Mouse (Mus musculus): ENCODE measurements around the gene Naga. TPM values are rescaled to one million over a fixed set of nuclear protein-coding genes. Genes with fewer than 3 reads are reported as not detected.

The Naga gene
- 36.5 and 40.8 TPM in 2 replicates for polyA plus RNA-seq (2016; fragmentation: Nextera tagmentation; extraction: Ambion mirVana)

DNA sequence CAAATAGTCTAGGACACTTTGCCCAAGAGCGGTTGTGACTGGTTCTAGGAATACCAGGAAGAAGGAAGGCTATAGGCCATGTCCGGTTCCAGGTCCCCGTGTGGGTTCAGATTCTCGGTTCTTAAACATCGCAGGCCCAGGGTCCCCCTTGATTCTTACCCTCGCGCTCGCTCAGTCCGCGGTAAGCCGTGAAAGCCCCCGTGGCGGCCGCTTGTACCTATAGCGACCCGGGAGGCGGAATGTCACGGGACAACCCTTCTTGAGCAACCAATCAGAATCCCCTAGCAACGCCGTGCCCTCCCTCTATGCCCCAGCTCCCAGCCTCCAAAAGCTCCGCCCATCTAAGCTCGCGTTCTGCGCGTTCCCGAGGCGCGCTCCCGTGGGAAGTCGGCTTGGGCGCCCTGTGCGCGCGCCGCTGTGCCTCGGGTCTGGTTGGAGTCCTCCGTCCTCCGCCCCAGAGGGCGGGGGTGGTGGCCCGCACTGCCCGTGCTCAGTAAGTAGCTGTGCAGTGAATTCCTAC is at the start of gene Naga, which contains the start of the genes Pheta2 and Smdt1:
Gene Naga, minus strand, starts transcription at position 333 of the 520 bp plus-strand sequence.
Gene Pheta2, plus strand, starts transcription at position 350 of the 520 bp plus-strand sequence.
Gene Smdt1, plus strand, starts transcription at position 367 of the 520 bp plus-strand sequence.
- peaks cover 63% of the 10 kb centered on the region for H3K4me1 ChIP-seq
- peak within 1 kb of the TSS; percentile 75 for H3K4me3 ChIP-seq
- peak within 1 kb of the TSS; percentile 94 for H3K4me2 ChIP-seq
- WGBS (ENCODE audit: insufficient replicate concordance) = under 1% methylated on average over 41 of the region's 41 CpGs
- no peaks in the 10 kb centered on the region for H3K9me3 ChIP-seq (replicated peaks)
- H3K27me3 ChIP-seq (replicated peaks) = no peaks in the 10 kb centered on the region
- H3K9ac ChIP-seq = peak within 1 kb of the TSS; percentile 96
- peak; percentile 82 for ATAC-seq
- peaks cover 44% of the 10 kb centered on the region for H3K36me3 ChIP-seq
- H3K27ac ChIP-seq = peak within 1 kb of the TSS; percentile 100

GRCm38 (mm10) chr15:82385729-82386128 is 47.0 kb upstream of the Naga start:
- H3K27ac ChIP-seq = peak overlapping the region; percentile 14; the same call in 1 of the 2 replicates
- 68% methylated on average over 2 of the region's 2 CpGs for WGBS (ENCODE audit: insufficient replicate concordance)
- no peak overlapping the region for H3K4me2 ChIP-seq

GRCm38 (mm10) chr15:82382441-82382840 is 43.7 kb upstream of the Naga start:
- no peak for ATAC-seq
- no peaks in the 10 kb centered on the region for H3K36me3 ChIP-seq
- no peak overlapping the region for H3K9ac ChIP-seq
- peaks cover 7% of the 10 kb centered on the region; the same call in 1 of the 2 replicates for H3K27me3 ChIP-seq (replicated peaks)
- 59% methylated on average over 2 of the region's 2 CpGs for WGBS (ENCODE audit: insufficient replicate concordance)
- peaks cover 23% of the 10 kb centered on the region; the same call in 1 of the 2 replicates for H3K4me1 ChIP-seq
- no peak overlapping the region for H3K4me3 ChIP-seq
- no peak overlapping the region for H3K4me2 ChIP-seq
- H3K27ac ChIP-seq = no peak overlapping the region
- no peaks in the 10 kb centered on the region for H3K9me3 ChIP-seq (replicated peaks)

More at GRCm38 (mm10) chr15:82385729-82386128, 47.0 kb upstream of the Naga start:
- ATAC-seq = no peak
- no peak overlapping the region for H3K4me3 ChIP-seq
- H3K27me3 ChIP-seq (replicated peaks) = no peaks in the 10 kb centered on the region
- no peaks in the 10 kb centered on the region for H3K9me3 ChIP-seq (replicated peaks)
- no peaks in the 10 kb centered on the region for H3K36me3 ChIP-seq
- H3K4me1 ChIP-seq = peaks cover 2% of the 10 kb centered on the region; the same call in 1 of the 2 replicates
- no peak overlapping the region for H3K9ac ChIP-seq

- 37% methylated on average over 7 of the region's 7 CpGs for WGBS (ENCODE audit: insufficient replicate concordance)
- H3K9me3 ChIP-seq (replicated peaks) = no peaks in the 10 kb centered on the region
- H3K4me3 ChIP-seq = peak overlapping the region; percentile 56
- no peak overlapping the region; the same call in 1 of the 2 replicates for H3K27ac ChIP-seq
- H3K9ac ChIP-seq = peak overlapping the region; percentile 62; the same call in 1 of the 2 replicates
- H3K4me2 ChIP-seq = peak overlapping the region; percentile 75
- no peak for ATAC-seq
- H3K36me3 ChIP-seq = no peaks in the 10 kb centered on the region
- peaks cover 7% of the 10 kb centered on the region; the same call in 1 of the 2 replicates for H3K27me3 ChIP-seq (replicated peaks)
- peaks cover 23% of the 10 kb centered on the region; the same call in 1 of the 2 replicates for H3K4me1 ChIP-seq
Measured at GRCm38 (mm10) chr15:82380714-82381062, 42.0 kb upstream of the Naga start.

DNA sequence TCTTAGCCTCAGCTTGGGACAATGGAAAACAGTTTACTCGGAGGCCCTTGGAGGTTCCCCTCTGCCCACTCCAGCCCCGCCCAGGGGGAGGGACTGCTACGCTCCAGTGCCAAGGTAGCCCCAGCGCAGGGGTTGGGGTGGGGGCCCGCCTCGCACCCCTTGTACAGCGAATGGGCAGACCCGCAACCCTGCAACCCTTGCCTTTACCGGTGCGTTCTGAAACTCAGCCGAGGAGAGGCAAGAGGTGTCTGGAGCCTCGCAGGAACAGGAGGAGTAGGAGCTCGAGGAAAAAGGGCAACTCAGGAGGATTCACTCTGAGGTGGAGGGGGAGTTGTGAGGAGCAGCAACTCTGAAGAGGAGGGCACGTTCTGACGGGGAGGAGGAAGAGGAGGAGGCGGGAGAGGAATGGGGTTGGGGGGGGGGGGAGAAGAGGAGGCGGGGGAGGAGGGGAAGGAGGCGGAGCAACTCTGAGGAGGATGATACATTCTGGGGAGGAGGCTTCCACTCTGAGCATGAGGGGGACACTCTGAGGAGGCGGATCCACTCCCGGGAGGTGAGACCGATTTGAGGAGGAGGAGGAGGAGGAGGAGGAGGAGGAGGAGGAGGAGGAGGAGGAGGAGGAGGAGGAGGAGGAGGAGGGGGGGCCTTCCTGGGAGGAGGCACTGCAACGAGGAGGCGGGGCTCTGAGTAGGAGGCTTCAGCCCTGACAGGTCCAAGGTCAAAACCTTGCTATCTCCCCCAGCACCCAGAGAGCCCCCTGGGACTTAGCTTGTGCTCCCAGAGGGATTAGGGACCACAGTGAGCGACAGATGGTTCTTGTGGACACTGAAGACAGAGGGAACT is 41.4 kb upstream of the Naga start, which contains the start of gene Cyp2d22:
Gene Cyp2d22, minus strand, starts transcription at position 390 of the 843 bp plus-strand sequence.
- ATAC-seq = peak; percentile 73
- H3K9ac ChIP-seq = peak within 1 kb of the TSS; percentile 62
- peaks cover 7% of the 10 kb centered on the region; the same call in 1 of the 2 replicates for H3K27me3 ChIP-seq (replicated peaks)
- no peaks in the 10 kb centered on the region for H3K36me3 ChIP-seq
- H3K4me3 ChIP-seq = peak within 1 kb of the TSS; percentile 56
- H3K9me3 ChIP-seq (replicated peaks) = no peaks in the 10 kb centered on the region
- 2% methylated on average over 22 of the region's 24 CpGs for WGBS (ENCODE audit: insufficient replicate concordance)
- peaks cover 23% of the 10 kb centered on the region; the same call in 1 of the 2 replicates for H3K4me1 ChIP-seq
- H3K4me2 ChIP-seq = peak within 1 kb of the TSS; percentile 75
- H3K27ac ChIP-seq = peak within 1 kb of the TSS; percentile 76

GRCm38 (mm10) chr15:82379511-82379870 is 40.8 kb upstream of the Naga start:
- Histone ChIP-seq H3K4me1 (peaks cover 23% of the 10 kb centered on the region; the same call in 1 of the 2 replicates), H3K27ac (peak overlapping the region; percentile 76), H3K9me3 (replicated peaks) (no peaks in the 10 kb centered on the region), H3K27me3 (replicated peaks) (peaks cover 7% of the 10 kb centered on the region; the same call in 1 of the 2 replicates), H3K4me2 (peak overlapping the region; percentile 75), H3K9ac (peak overlapping the region; percentile 62), H3K36me3 (no peaks in the 10 kb centered on the region), H3K4me3 (peak overlapping the region; percentile 56)
- WGBS (ENCODE audit: insufficient replicate concordance) = 10% methylated on average over 7 of the region's 7 CpGs
- ATAC-seq = peak; percentile 76

DNA sequence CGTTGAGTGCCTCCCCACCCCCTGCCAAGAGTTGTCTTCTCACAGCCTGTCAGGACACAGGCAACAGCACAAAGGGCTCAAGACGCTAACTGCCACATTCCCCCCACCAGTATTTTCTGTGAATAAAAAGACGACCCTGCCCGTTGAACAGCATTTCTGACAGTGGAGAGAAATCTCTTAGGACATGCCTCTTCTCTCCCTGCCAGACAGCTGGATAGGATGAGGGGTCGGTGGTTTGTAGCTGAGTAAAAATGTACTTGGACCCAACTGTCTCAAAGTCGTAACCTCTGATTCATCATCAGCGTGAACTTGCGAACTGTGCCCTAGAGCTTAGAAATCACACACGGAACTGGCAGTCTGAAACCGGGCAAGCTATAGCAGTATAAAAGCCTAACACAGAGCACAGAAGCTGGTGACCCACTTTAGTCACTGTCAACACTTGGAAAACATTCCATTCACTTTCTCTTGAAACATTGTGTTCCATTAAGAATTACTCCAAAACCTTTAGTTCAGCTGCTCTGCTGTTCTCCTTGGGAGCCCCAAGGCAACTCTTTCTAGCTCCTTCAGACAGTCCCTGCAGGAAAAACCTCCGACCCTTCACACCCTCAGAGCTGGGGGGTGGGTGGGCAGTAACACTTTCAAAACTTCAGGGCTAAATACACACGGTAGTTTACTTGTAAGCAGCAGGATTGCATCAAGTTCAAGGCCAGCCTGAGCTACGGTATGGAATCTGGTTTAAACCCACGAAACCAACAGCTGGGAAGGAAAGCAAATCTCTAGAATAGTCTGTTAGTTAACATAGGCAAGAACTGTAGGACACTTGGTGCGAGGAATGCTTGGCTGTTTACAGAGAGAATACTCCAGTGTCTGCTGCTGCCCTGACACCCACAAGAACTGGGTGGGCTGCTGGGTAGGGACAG is 39.8 kb upstream of the Naga start:
- peak overlapping the region; percentile 76 for H3K27ac ChIP-seq

DNA sequence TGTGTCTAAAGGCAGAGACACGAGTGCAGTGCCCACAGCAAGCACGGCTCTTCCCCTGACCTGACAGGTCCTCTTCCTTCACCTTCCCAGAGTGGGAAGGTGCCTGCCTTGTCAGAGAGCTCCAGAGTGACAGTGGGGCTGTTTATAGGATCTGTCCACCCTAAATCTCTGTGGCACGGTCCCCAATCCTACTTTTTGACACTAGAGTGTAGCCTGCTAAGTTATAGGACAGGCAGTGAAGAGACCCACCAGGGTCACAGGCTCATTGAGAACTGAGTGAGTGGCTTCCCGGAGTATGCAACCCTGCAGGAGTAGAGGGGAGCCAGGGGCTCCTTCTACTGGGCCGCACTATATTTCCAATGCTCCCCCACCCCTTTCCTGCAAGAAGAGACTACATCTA is 39.0 kb upstream of the Naga start:
- no peak overlapping the region for H3K27ac ChIP-seq
- H3K9ac ChIP-seq = no peak overlapping the region
- H3K4me2 ChIP-seq = peak overlapping the region; percentile 75
- H3K4me1 ChIP-seq = peaks cover 23% of the 10 kb centered on the region; the same call in 1 of the 2 replicates
- H3K36me3 ChIP-seq = peaks cover 6% of the 10 kb centered on the region; the same call in 1 of the 2 replicates
- no peak overlapping the region for H3K4me3 ChIP-seq
- 64% methylated on average over 5 of the region's 5 CpGs for WGBS (ENCODE audit: insufficient replicate concordance)
- peaks cover 7% of the 10 kb centered on the region; the same call in 1 of the 2 replicates for H3K27me3 ChIP-seq (replicated peaks)
- no peak for ATAC-seq
- H3K9me3 ChIP-seq (replicated peaks) = no peaks in the 10 kb centered on the region

More for the DNA sequence above, 39.8 kb upstream of the Naga start:
- ATAC-seq = no peak
- Histone ChIP-seq H3K36me3 (peaks cover 4% of the 10 kb centered on the region; the same call in 1 of the 2 replicates), H3K4me1 (peaks cover 23% of the 10 kb centered on the region; the same call in 1 of the 2 replicates), H3K27me3 (replicated peaks) (peaks cover 7% of the 10 kb centered on the region; the same call in 1 of the 2 replicates), H3K9me3 (replicated peaks) (no peaks in the 10 kb centered on the region), H3K4me3 (0 out of 2 replicates have a peak overlapping the region, but pooled peaks have one; percentile 2), H3K4me2 (peak overlapping the region; percentile 75), H3K9ac (no peak overlapping the region)
- WGBS (ENCODE audit: insufficient replicate concordance) = 54% methylated on average over 15 of the region's 15 CpGs

- no peak for ATAC-seq
- H3K27ac ChIP-seq = no peak overlapping the region
- no peak overlapping the region for H3K9ac ChIP-seq
Measured at GRCm38 (mm10) chr15:82376393-82377138, 37.8 kb upstream of the Naga start.

GRCm38 (mm10) chr15:82375855-82376254 is 37.1 kb upstream of the Naga start:
- Histone ChIP-seq H3K4me2 (no peak overlapping the region), H3K27ac (no peak overlapping the region), H3K9ac (no peak overlapping the region), H3K4me3 (no peak overlapping the region), H3K36me3 (peaks cover 6% of the 10 kb centered on the region; the same call in 1 of the 2 replicates), H3K4me1 (peaks cover 22% of the 10 kb centered on the region; the same call in 1 of the 2 replicates), H3K27me3 (replicated peaks) (peaks cover 7% of the 10 kb centered on the region; the same call in 1 of the 2 replicates), H3K9me3 (replicated peaks) (no peaks in the 10 kb centered on the region)
- ATAC-seq = no peak
- 70% methylated on average over 9 of the region's 9 CpGs for WGBS (ENCODE audit: insufficient replicate concordance)

More at GRCm38 (mm10) chr15:82376393-82377138, 37.8 kb upstream of the Naga start:
- Histone ChIP-seq H3K36me3 (peaks cover 6% of the 10 kb centered on the region; the same call in 1 of the 2 replicates), H3K4me2 (no peak overlapping the region), H3K9me3 (replicated peaks) (no peaks in the 10 kb centered on the region), H3K4me1 (peaks cover 23% of the 10 kb centered on the region; the same call in 1 of the 2 replicates), H3K27me3 (replicated peaks) (peaks cover 7% of the 10 kb centered on the region; the same call in 1 of the 2 replicates), H3K4me3 (no peak overlapping the region)
- 68% methylated on average over 17 of the region's 17 CpGs for WGBS (ENCODE audit: insufficient replicate concordance)
